Mouse (Mus musculus) heart, postnatal 4 days (tissue): ENCODE measurements around the gene Vwa5b2. TPM values are rescaled to one million over a fixed set of nuclear protein-coding genes. Genes with fewer than 3 reads are reported as not detected.
A peak's percentile ranks its signal among the peaks of the same experiment; 100 is the strongest.

ENCODE experiments used
- DNase-seq: peaks from one replicate; pipeline ENCODE4 v3.0.0; 2021
- total RNA-seq, 2 experiments: library from RNA; stranded (reverse); gene quantifications; 2 replicates each; pipeline ENCODE4 v1.2.3; 2021

Vwa5b2 gene
- total RNA-seq, 2 experiments from 2014 or later, result not detected

GRCm38 (mm10) chr16:20610501-20611356 lies 21.5 kb downstream of the Vwa5b2 start:
- DNase-seq, result peak; percentile 82

GRCm38 (mm10) chr16:20611357-20612227 lies 22.3 kb downstream of the Vwa5b2 start, which contains the start of the genes Eef1akmt4, Gm49333 and Alg3:
Gene Eef1akmt4 (plus strand): TSS chr16:20611593.
Gene Gm49333 (plus strand): TSS chr16:20611610.
Gene Alg3 (minus strand): TSS chr16:20611735.
- peak; percentile 88 for DNase-seq

- peak; percentile 48 for DNase-seq
Measured at GRCm38 (mm10) chr16:20619541-20620398, 30.5 kb downstream of the Vwa5b2 start.

GRCm38 (mm10) chr16:20620399-20620735 lies 31.1 kb downstream of the Vwa5b2 start:
- DNase-seq, result no peak

- DNase-seq, result peak; percentile 36
Measured at GRCm38 (mm10) chr16:20620751-20621190, 31.5 kb downstream of the Vwa5b2 start.

- DNase-seq, result peak; percentile 58
Measured at GRCm38 (mm10) chr16:20621191-20621990, 32.1 kb downstream of the Vwa5b2 start, which contains the start of gene Camk2n2. Gene Camk2n2 (minus strand): TSS chr16:20621287.

- DNase-seq, result peak; percentile 49
Measured at GRCm38 (mm10) chr16:20621991-20622685, 32.9 kb downstream of the Vwa5b2 start.

GRCm38 (mm10) chr16:20623211-20623610 lies 33.9 kb downstream of the Vwa5b2 start:
- DNase-seq, result no peak

GRCm38 (mm10) chr16:20628871-20629391 lies 39.7 kb downstream of the Vwa5b2 start:
- DNase-seq, result no peak

- DNase-seq, result peak; percentile 25
Measured at GRCm38 (mm10) chr16:20629731-20630634, 40.7 kb downstream of the Vwa5b2 start, which contains the start of gene Ece2. Gene Ece2 (plus strand): TSS chr16:20629828.

GRCm38 (mm10) chr16:20637410-20637809 lies 48.1 kb downstream of the Vwa5b2 start:
- DNase-seq, result no peak

GRCm38 (mm10) chr16:20638367-20638766 lies 49.1 kb downstream of the Vwa5b2 start:
- no peak for DNase-seq

GRCm38 (mm10) chr16:20642161-20642560 lies 52.9 kb downstream of the Vwa5b2 start:
- peak; percentile 82 for DNase-seq

- no peak for DNase-seq
Measured at GRCm38 (mm10) chr16:20643911-20644310, 54.6 kb downstream of the Vwa5b2 start.

GRCm38 (mm10) chr16:20651076-20651946 lies 62.0 kb downstream of the Vwa5b2 start, which contains the start of gene Psmd2:
Gene Psmd2 (plus strand): TSS chr16:20651652.
- DNase-seq, result peak; percentile 98

GRCm38 (mm10) chr16:20651947-20652310 lies 62.7 kb downstream of the Vwa5b2 start:
- DNase-seq, result no peak

- DNase-seq, result no peak
Measured at GRCm38 (mm10) chr16:20653315-20653714, 64.0 kb downstream of the Vwa5b2 start.
